Mouse (Mus musculus) heart, adult 9 months (tissue): ENCODE measurements at regions not wholly inside any gene's neighbourhood (a gene's known extent, or its start where the extent isn't known, plus 50 kb on each side); places are given as distances from the start of the nearest gene placed in this dataset.

Experiments
- DNase-seq, 2 experiments: peaks; one replicate each; pipeline ENCODE4 v3.0.0; 2022; ENCODE audit warnings: low spot score in 2 of 2

DNA sequence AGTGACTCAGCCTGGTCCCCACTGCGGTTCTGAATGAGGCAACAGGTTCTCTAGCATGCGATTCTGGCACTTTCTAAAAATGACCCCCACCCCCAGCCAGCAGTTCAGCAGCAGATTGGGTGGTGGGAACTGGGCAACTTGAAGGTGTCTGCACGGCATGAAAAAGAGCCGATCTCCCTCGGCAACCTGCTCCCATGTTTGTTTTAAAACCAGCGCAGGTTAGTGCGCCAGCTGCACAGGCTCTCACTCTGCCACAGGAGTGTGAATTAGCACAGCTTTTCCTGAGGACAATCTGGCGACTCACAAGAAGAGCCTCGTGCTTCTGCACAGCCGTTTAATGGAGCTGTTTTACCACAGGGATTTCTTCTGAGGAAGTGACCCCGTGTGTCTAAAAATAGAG is 120.4 kb upstream of the Ctbp2 start:
- DNase-seq = no peak

GRCm38 (mm10) chr7:133234326-133234725 is 110.2 kb upstream of the Ctbp2 start:
- DNase-seq = no peak

GRCm38 (mm10) chr7:133232889-133233441 is 108.8 kb upstream of the Ctbp2 start:
- no peak for DNase-seq

DNA sequence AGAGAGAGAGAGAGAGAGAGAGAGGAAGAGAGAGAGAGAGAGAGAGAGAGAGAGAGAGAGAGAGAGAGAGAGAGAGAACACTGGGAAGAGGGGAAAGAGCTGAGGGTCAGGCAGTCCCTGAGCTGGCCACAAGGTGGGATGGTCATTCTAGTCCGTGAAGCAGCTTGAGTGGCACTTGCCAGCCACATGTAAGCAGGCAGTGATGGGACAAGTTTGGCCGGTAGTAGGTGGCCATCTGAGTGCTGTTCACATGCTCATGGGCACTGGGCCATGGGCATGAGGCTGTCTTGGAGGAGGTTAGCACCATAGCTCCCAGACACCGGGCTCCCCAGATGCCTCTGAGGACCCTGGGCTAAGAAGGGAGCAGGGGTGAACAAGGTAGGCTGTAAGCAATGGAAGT is 106.7 kb upstream of the Ctbp2 start:
- no peak for DNase-seq

DNA sequence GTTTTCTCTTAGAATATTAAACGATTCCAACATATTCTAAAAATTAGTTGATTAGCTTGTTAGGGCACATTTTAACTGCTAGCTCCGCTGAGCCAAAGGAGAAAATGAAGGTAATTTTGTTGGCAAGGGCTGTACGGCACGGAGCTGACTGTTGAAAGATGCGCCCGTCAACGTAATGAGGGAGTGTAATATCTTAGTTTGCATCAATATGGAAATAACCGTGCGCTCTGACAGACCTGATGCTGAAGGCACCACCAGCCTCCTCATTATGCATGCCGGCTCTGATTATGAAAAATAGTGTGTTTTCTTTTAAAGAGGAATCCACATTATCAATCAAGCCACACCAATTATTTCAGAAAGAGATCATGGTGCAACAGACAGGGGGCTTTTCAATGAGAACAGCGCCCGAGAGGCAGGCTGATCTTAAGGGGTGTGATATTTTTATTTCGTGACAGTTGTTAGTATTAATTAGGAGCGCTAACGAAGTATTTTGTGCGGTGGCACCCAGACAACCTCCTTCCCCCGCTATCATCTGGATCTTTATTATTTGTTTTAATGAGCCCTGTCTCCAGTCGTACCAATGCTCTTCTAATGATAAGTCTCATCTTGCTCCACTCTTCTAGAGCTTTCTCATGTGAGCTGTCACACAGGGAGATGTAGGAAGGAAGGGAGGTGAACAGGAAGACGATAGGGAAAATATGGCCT is 99.9 kb upstream of the Ctbp2 start:
- DNase-seq = no peak

DNA sequence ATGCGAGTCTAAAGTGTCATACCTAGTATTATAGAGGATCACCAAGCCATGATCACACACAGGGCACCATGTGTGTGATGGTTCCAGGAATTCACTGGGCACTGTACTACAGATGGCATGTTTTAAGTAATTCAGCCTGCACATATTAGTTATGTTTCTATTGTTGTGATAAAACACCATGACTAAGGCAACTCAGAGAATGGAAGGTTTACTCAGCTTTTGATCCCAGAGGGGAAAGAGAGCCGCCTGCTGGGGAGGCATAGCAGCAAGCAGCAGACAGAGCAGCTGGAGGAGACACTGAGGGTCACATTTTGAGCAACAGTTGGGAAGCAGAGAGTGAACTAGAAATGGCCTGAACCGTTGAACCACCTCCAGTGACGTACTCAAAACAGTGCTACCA is 88.2 kb upstream of the Ctbp2 start:
- DNase-seq = no peak

GRCm38 (mm10) chr7:133205704-133206103 is 81.5 kb upstream of the Ctbp2 start:
- no peak for DNase-seq

- no peak for DNase-seq
Measured at GRCm38 (mm10) chr7:133204485-133204884, 80.3 kb upstream of the Ctbp2 start.

DNA sequence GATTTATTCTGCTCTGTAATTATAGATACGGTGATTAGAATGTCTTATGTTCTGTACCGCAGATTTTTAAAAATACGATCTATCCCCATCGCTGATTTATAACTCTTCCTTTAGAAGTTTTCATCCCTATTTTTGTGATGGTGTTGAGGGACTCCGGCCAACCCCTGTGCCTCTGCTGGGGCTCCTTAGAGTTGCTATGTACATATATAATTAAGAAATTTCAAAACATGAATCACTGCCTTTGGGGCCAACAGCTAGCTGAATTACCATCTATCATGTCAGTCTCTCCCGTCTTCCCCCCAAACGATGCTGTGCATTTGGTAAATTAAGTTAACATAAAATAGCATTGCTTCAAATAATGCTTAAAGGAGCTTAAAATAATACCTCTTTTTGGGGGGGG is 79.8 kb upstream of the Ctbp2 start:
- DNase-seq = no peak

GRCm38 (mm10) chr7:133202092-133202880 is 78.1 kb upstream of the Ctbp2 start:
- no peak for DNase-seq

DNA sequence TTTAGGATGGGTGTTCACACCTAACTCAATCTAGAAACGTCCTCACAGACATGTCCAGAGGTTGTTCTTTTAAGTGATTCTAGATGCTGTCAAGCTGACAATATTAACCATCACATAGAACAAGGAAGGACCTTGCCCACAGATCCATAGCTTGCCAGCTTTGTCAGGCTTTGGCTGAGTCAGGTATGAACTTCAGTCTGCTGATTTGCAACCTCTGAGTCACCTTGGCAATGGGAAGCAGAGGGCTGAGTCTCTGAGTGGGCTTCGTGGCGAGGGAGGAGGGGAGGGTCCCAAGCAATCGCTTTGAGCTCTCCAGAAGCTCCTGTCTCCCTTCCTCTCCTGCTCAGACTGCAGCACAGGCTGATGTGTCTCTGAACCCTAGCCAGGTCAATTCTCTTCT is 74.9 kb upstream of the Ctbp2 start:
- no peak for DNase-seq

DNA sequence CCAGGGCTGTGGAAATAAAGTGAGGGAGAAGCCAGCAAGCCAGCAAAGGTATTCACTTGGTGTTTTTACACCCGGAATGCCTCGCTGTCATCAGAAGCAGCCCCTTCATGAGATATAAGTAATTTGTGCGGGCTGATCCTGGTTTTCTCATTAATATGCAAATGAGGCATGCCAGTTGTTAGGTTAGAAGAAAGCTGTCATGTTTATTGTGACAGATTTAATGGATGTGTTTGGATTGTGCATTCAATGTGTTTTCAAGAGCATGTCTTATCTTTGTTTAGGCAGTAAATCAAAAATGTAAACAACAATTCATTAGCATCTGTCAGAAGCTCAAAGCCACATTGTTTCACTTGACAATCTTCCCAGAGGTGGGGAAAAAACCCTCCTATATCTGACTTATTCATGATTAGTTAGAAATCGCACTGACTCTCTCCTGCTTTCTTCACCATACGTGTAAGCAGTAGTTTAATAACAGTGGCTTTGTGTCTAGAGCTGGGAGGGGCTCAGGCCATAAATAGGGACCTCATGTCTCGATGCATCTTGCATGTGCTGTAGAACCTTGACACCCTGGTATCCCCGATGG is 65.8 kb upstream of the Ctbp2 start:
- DNase-seq = no peak

- DNase-seq = peak; percentile 84 to 87
Measured at GRCm38 (mm10) chr7:133185931-133186601, 61.9 kb upstream of the Ctbp2 start.

DNA sequence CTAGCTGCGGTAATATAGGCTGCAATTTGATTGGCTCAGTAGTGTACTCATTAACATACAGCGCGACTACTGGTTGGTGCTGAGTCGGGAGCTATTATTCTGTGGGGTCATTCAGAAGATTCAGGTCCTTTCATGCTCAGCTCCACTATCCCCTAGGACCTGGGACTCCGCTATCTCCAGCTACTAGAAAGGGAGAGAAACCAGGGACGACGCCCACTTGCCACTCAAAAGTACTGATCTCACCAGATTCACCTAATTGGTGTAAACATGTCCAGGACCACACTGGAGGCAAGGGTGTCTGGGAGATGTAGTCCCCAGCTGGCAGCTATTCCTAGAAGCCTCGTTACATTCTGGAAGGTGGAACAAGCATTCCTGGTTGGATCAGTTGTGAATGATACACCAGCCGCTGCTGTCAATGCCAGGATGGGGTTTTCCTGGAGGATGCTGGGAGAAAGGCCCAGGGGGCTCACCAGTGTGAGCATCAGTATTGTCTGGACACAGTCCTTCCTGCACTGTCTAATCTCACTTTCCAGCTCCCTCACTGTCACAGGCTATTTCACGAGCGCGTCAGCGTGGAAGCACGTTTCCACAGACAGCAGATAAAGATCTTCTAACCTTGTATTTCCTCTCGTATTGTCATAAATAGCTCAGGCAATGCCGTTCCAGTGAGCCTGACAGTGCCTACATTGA is 60.9 kb upstream of the Ctbp2 start:
- no peak for DNase-seq

DNA sequence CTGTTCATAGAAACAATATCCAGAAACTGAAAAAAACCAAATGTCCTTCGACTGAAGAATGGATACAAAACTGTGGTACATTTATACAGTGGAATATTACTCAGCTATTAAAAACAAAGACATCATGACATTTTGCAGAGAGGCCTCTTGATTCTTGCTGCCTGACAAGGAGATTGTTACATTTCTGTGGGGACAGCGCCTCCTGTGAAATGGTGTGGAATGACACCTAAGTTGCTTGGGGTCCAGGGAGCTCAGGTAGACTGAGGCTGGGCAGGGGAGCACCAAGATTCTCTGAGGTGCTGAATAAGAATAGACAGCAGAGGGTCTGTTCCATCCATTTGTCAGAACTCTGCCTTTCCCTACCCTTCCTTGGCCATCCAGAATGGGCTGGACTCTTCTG is 57.2 kb upstream of the Ctbp2 start:
- no peak for DNase-seq

- no peak for DNase-seq
Measured at GRCm38 (mm10) chr7:133177179-133177575, 53.0 kb upstream of the Ctbp2 start.

- DNase-seq = peak; percentile 55 to 56
Measured at GRCm38 (mm10) chr7:133176256-133177178, 52.4 kb upstream of the Ctbp2 start.
